Mouse (Mus musculus): ENCODE results near the gene Gm20388. TPM values are rescaled to one million over a fixed set of nuclear protein-coding genes. Genes with fewer than 3 reads are reported as not detected.

Gm20388 gene
- total and polyA plus RNA-seq, 3 experiments, result 0.02 to 0.05 TPM; not detected in 1

GRCm38 (mm10) chr8:121924681-121925080 is 2014.0 kb downstream of the Gm20388 start:
- ATAC-seq (ENCODE audit: extremely low read depth, insufficient number of reproducible peaks, low FRiP score, poor library complexity, severe bottlenecking), result no peak
- Histone ChIP-seq H3K9me3 (replicated peaks) (no peaks in the 10 kb centered on the region), H3K36me3 (replicated peaks) (no peaks in the 10 kb centered on the region), H3K4me3 (ENCODE audit: low read depth, low read length) (no peak overlapping the region), H3K27me3 (ENCODE audit: insufficient read depth, low read length) (peaks cover 49% of the 10 kb centered on the region), H3K4me1 (ENCODE audit: insufficient read depth, low read depth, low read length) (peaks cover 16% of the 10 kb centered on the region)
- TF ChIP-seq CTCF (IDR thresholded peaks at IDR 0.05; ENCODE audit: low read depth, low read length) (no peak), POLR2AphosphoS5 (IDR thresholded peaks at IDR 0.05; ENCODE audit: insufficient replicate concordance, low read depth, low read length) (no peak), GATA1 (IDR thresholded peaks at IDR 0.05; ENCODE audit: borderline replicate concordance, low read length) (no peak), TAL1 (conservative IDR thresholded peaks at IDR 0.05; ENCODE audit: low read depth, low read length) (no peak), GATA2 (IDR thresholded peaks at IDR 0.05; ENCODE audit: borderline replicate concordance, low read depth, low read length) (no peak)
- DNase-seq (ENCODE audit: low spot score), result no peak

- Histone ChIP-seq H3K9me3 (replicated peaks) (no peaks in the 10 kb centered on the region), H3K4me3 (ENCODE audit: low read depth, low read length) (no peak overlapping the region), H3K27me3 (ENCODE audit: insufficient read depth, low read length) (peaks cover 50% of the 10 kb centered on the region), H3K4me1 (ENCODE audit: insufficient read depth, low read depth, low read length) (peaks cover 16% of the 10 kb centered on the region), H3K36me3 (replicated peaks) (no peaks in the 10 kb centered on the region)
- DNase-seq (ENCODE audit: low spot score), result peak; percentile 76
- no peak for TF ChIP-seq TAL1 (conservative IDR thresholded peaks at IDR 0.05; ENCODE audit: low read depth, low read length)
- no peak for TF ChIP-seq POLR2AphosphoS5 (IDR thresholded peaks at IDR 0.05; ENCODE audit: insufficient replicate concordance, low read depth, low read length)
- TF ChIP-seq CTCF (IDR thresholded peaks at IDR 0.05; ENCODE audit: low read depth, low read length), result peak; percentile 88
- ATAC-seq (ENCODE audit: extremely low read depth, insufficient number of reproducible peaks, low FRiP score, poor library complexity, severe bottlenecking), result peak; percentile 40
Measured at GRCm38 (mm10) chr8:121925624-121926023, 2015.0 kb downstream of the Gm20388 start.

GRCm38 (mm10) chr8:121926266-121926665 is 2015.6 kb downstream of the Gm20388 start:
- no peak overlapping the region for H3K4me3 ChIP-seq (ENCODE audit: low read depth, low read length)
- H3K9me3 ChIP-seq (replicated peaks), result no peaks in the 10 kb centered on the region
- no peak for ATAC-seq (ENCODE audit: extremely low read depth, insufficient number of reproducible peaks, low FRiP score, poor library complexity, severe bottlenecking)
- H3K36me3 ChIP-seq (replicated peaks), result no peaks in the 10 kb centered on the region
- DNase-seq (ENCODE audit: low spot score), result no peak
- TF ChIP-seq GATA2 (IDR thresholded peaks at IDR 0.05; ENCODE audit: borderline replicate concordance, low read depth, low read length), result no peak
- TF ChIP-seq GATA1 (IDR thresholded peaks at IDR 0.05; ENCODE audit: borderline replicate concordance, low read length), result no peak
- TF ChIP-seq TAL1 (conservative IDR thresholded peaks at IDR 0.05; ENCODE audit: low read depth, low read length), result no peak
- H3K27me3 ChIP-seq (ENCODE audit: insufficient read depth, low read length), result peaks cover 45% of the 10 kb centered on the region
- H3K4me1 ChIP-seq (ENCODE audit: insufficient read depth, low read depth, low read length), result peaks cover 18% of the 10 kb centered on the region

GRCm38 (mm10) chr8:121927316-121927715 is 2016.7 kb downstream of the Gm20388 start:
- H3K9me3 ChIP-seq (replicated peaks), result no peaks in the 10 kb centered on the region
- TF ChIP-seq CTCF (IDR thresholded peaks at IDR 0.05; ENCODE audit: low read depth, low read length) (peak; percentile 21; the same call in 1 of the 2 replicates), POLR2AphosphoS5 (IDR thresholded peaks at IDR 0.05; ENCODE audit: insufficient replicate concordance, low read depth, low read length) (no peak), TAL1 (conservative IDR thresholded peaks at IDR 0.05; ENCODE audit: low read depth, low read length) (no peak), GATA1 (IDR thresholded peaks at IDR 0.05; ENCODE audit: borderline replicate concordance, low read length) (no peak)
- peak; percentile 73; the same call in 1 of the 2 replicates for ATAC-seq (ENCODE audit: extremely low read depth, insufficient number of reproducible peaks, low FRiP score, poor library complexity, severe bottlenecking)
- no peaks in the 10 kb centered on the region for H3K36me3 ChIP-seq (replicated peaks)
- peak; percentile 67 for DNase-seq (ENCODE audit: low spot score)
- H3K4me3 ChIP-seq (ENCODE audit: low read depth, low read length), result no peak overlapping the region
- H3K27me3 ChIP-seq (ENCODE audit: insufficient read depth, low read length), result peaks cover 39% of the 10 kb centered on the region
- peaks cover 21% of the 10 kb centered on the region for H3K4me1 ChIP-seq (ENCODE audit: insufficient read depth, low read depth, low read length)

- Histone ChIP-seq H3K36me3 (replicated peaks) (no peaks in the 10 kb centered on the region), H3K4me1 (ENCODE audit: insufficient read depth, low read depth, low read length) (peaks cover 22% of the 10 kb centered on the region), H3K9me3 (replicated peaks) (no peaks in the 10 kb centered on the region), H3K27me3 (ENCODE audit: insufficient read depth, low read length) (peaks cover 24% of the 10 kb centered on the region), H3K4me3 (ENCODE audit: low read depth, low read length) (no peak overlapping the region)
- DNase-seq (ENCODE audit: low spot score), result no peak
- no peak for ATAC-seq (ENCODE audit: extremely low read depth, insufficient number of reproducible peaks, low FRiP score, poor library complexity, severe bottlenecking)
- TF ChIP-seq POLR2AphosphoS5 (IDR thresholded peaks at IDR 0.05; ENCODE audit: insufficient replicate concordance, low read depth, low read length) (no peak), GATA1 (IDR thresholded peaks at IDR 0.05; ENCODE audit: borderline replicate concordance, low read length) (no peak), CTCF (IDR thresholded peaks at IDR 0.05; ENCODE audit: low read depth, low read length) (no peak), TAL1 (conservative IDR thresholded peaks at IDR 0.05; ENCODE audit: low read depth, low read length) (no peak), GATA2 (IDR thresholded peaks at IDR 0.05; ENCODE audit: borderline replicate concordance, low read depth, low read length) (no peak)
Measured at GRCm38 (mm10) chr8:121930047-121930446, 2019.4 kb downstream of the Gm20388 start.

- peaks cover 31% of the 10 kb centered on the region for H3K27me3 ChIP-seq (ENCODE audit: insufficient read depth, low read length)
- DNase-seq (ENCODE audit: low spot score), result no peak
- H3K9me3 ChIP-seq (replicated peaks), result no peaks in the 10 kb centered on the region
- no peak for ATAC-seq (ENCODE audit: extremely low read depth, insufficient number of reproducible peaks, low FRiP score, poor library complexity, severe bottlenecking)
- no peak overlapping the region for H3K4me3 ChIP-seq (ENCODE audit: low read depth, low read length)
- TF ChIP-seq GATA2 (IDR thresholded peaks at IDR 0.05; ENCODE audit: borderline replicate concordance, low read depth, low read length), result no peak
- no peak for TF ChIP-seq POLR2AphosphoS5 (IDR thresholded peaks at IDR 0.05; ENCODE audit: insufficient replicate concordance, low read depth, low read length)
- no peak for TF ChIP-seq CTCF (IDR thresholded peaks at IDR 0.05; ENCODE audit: low read depth, low read length)
- TF ChIP-seq TAL1 (conservative IDR thresholded peaks at IDR 0.05; ENCODE audit: low read depth, low read length), result no peak
- TF ChIP-seq GATA1 (IDR thresholded peaks at IDR 0.05; ENCODE audit: borderline replicate concordance, low read length), result no peak
- peaks cover 19% of the 10 kb centered on the region for H3K4me1 ChIP-seq (ENCODE audit: insufficient read depth, low read depth, low read length)
- no peaks in the 10 kb centered on the region for H3K36me3 ChIP-seq (replicated peaks)
Measured at GRCm38 (mm10) chr8:121931571-121931970, 2020.9 kb downstream of the Gm20388 start.

All from G1E (cell line).